Mouse (Mus musculus) stomach, postnatal 0 days (tissue): ENCODE results near the gene Jmjd7. TPM values are rescaled to one million over a fixed set of nuclear protein-coding genes. Genes with fewer than 3 reads are reported as not detected.

ENCODE experiments used
- ATAC-seq: fragments of 200-750 bp; cut with Nextera tagmentation; 2 replicates; pipeline ENCODE4 v1.8.0; 2017; ENCODE audit not compliant: low FRiP score, low TSS enrichment
- DNase-seq: peaks from one replicate; pipeline ENCODE4 v3.0.0-alpha.2; 2016; ENCODE audit warnings: low spot score
- H3K27ac ChIP-seq: fragments of 300-500 bp; sonication (generic); replicated peaks from 2 replicates; pipeline ENCODE4 v1.5.1; 2014; ENCODE audit warnings: mild to moderate bottlenecking, control low read depth
- H3K27me3 ChIP-seq: fragments of 300-500 bp; sonication (generic); 2 replicates; pipeline ENCODE4 v1.6.1; 2014; ENCODE audit warnings: low read length; ENCODE audit not compliant: control insufficient read depth, insufficient read depth
- H3K36me3 ChIP-seq: fragments of 300-500 bp; sonication (generic); 2 replicates; pipeline ENCODE4 v1.6.1; 2014; ENCODE audit warnings: low read length, mixed read lengths; ENCODE audit not compliant: control insufficient read depth, insufficient read depth
- H3K4me1 ChIP-seq: fragments of 300-500 bp; sonication (generic); replicated peaks from 2 replicates; pipeline ENCODE4 v1.6.1; 2014; ENCODE audit warnings: antibody characterized with exemption; ENCODE audit not compliant: control insufficient read depth, insufficient read depth
- H3K4me2 ChIP-seq: fragments of 300-500 bp; sonication (generic); replicated peaks from 2 replicates; pipeline ENCODE4 v1.6.1; 2014; ENCODE audit warnings: low read depth, mild to moderate bottlenecking, control low read depth, moderate library complexity
- H3K4me3 ChIP-seq: fragments of 300-500 bp; sonication (generic); 2 replicates; pipeline ENCODE4 v1.5.1; 2014; ENCODE audit warnings: low read depth, low read length, control low read depth
- H3K9ac ChIP-seq: fragments of 300-500 bp; sonication (generic); 2 replicates; pipeline ENCODE4 v1.6.1; 2014; ENCODE audit warnings: mild to moderate bottlenecking, low read length, control low read depth, mixed read lengths
- H3K9me3 ChIP-seq: fragments of 300-500 bp; sonication (generic); 2 replicates; pipeline ENCODE4 v1.6.1; 2016; ENCODE audit warnings: low read length; ENCODE audit not compliant: control insufficient read depth
- CTCF ChIP-seq: IDR thresholded peaks from 2 replicates; pipeline ENCODE4 v1.5.1; 2016; ENCODE audit warnings: antibody characterized with exemption, low read depth, mild to moderate bottlenecking, moderate library complexity
- EP300 ChIP-seq: optimal IDR thresholded peaks from 2 replicates; pipeline ENCODE3; 2016; ENCODE audit warnings: antibody characterized with exemption
- WGBS: fragments of 180-500 bp; shearing (Covaris S2); extraction: QIAGEN DNeasy Blood & Tissue Kit; methylation state at CpG from one replicate; pipeline ENCODE4 v1.1.7; 2014; 5-methylcytosine and 5-hydroxymethylcytosine counted together
- polyA plus RNA-seq: library from polyadenylated mRNA; unstranded; fragments of >200 nt; fragmentation: Nextera tagmentation; extraction: Ambion mirVana; gene quantifications from 2 replicates; pipeline ENCODE4 v1.2.1, GENCODE M21; 2015

The Jmjd7 gene
- 11.3 and 12.7 TPM in 2 replicates for polyA plus RNA-seq

DNA sequence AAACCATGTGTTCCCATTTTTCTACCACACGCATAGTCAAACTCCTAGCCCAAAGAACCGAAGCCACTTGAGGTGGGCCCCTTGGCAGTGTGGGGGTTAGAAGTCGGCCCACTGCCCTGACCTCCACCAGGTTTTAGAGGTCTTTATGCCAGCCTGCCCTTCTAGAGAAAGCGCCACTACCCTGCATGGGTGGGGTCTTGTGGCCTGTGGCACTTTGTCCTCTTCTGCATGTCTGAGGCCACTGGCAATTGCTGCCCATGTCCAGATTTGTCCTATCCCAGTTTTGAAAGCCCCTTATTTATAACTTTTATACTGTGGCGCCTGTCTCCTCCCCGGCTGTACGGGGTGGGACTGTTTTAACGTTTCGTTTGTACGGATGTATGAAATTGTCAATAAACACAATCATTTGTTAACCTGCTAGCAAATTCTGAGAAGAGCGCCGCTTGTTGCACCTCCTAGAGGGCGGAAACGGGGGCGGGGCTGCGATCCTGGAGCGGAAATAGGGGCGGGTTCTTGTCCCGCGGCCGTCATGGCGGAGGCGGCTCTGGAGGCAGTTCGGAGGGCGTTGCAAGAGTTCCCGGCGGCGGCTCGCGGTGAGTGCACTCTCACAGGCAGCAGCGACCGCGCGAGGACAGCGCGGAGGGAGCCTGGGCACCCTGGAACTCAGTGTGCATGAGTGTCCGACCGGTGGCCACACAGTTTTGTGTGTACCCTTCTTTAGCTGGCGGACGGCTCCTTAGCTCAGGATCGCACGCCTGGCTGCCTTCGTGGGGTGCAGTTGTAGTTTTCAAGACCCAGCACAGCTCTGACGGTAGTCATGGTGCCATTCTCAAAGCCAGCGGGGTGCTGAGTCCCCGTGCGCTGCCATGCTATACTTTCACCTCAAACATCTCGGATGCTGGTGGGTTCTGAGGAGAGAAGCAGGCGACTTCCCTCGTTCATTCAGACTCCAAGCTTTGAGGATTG is at the start of gene Jmjd7, which contains the start of gene Gm28042:
Gene Jmjd7 (plus strand): TSS at position 500 of the 966 bp plus-strand sequence.
Gene Gm28042 (plus strand): TSS at position 510 of the 966 bp plus-strand sequence.
- peak within 1 kb of the TSS; percentile 65 for H3K4me2 ChIP-seq
- no peak for TF ChIP-seq EP300
- peak; percentile 56 for TF ChIP-seq CTCF
- no peaks in the 10 kb centered on the region for H3K4me1 ChIP-seq
- H3K27me3 ChIP-seq, result no peaks in the 10 kb centered on the region
- peak within 1 kb of the TSS; percentile 68 for H3K4me3 ChIP-seq
- WGBS, result 5% methylated on average over 50 of the region's 50 CpGs
- DNase-seq, result peak; percentile 96
- no peaks in the 10 kb centered on the region for H3K9me3 ChIP-seq
- peaks cover 8% of the 10 kb centered on the region for H3K36me3 ChIP-seq
- H3K9ac ChIP-seq, result peak within 1 kb of the TSS; percentile 79
- H3K27ac ChIP-seq, result peak within 1 kb of the TSS; percentile 93
- peak; percentile 89 for ATAC-seq

DNA sequence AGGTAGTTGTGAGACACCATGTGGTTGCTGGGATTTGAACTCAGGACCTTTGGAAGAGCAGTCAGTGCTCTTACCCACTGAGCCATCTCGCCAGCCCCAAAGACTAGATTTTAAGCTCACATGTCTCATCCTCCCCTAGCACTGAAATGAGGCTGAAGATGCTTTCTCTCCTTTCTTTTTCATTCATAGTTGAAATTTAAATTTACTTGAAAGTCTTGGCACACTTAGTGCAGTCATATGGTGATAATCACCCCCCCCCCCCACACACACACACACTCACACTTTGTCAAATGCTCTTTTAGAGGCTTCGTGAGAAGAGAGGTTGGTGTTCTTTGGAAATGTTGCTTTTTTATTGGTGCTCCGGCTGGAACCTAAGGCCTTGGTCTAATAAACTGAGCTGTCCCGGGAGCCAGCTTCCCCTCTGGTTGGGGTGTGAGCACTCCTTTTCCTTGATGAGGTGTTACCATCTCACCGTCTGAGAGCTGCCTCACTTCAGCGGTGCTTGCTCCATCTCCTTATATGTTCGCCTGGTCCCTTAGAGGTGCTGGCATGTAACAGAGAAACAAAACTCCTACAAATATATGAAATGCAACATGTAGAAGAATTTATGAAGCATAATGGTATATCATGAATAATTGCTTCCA is 46.8 kb upstream of the Jmjd7 start:
- H3K4me1 ChIP-seq, result no peaks in the 10 kb centered on the region
- no peaks in the 10 kb centered on the region for H3K27me3 ChIP-seq
- WGBS, result 83% methylated on average over 7 of the region's 7 CpGs
- ATAC-seq (no peak), DNase-seq (no peak)
- H3K4me3 ChIP-seq, result no peak overlapping the region
- H3K27ac ChIP-seq, result no peak overlapping the region
- no peak overlapping the region for H3K4me2 ChIP-seq
- no peaks in the 10 kb centered on the region; the same call in 1 of the 2 replicates for H3K36me3 ChIP-seq
- no peaks in the 10 kb centered on the region for H3K9me3 ChIP-seq
- no peak overlapping the region for H3K9ac ChIP-seq
- TF ChIP-seq EP300 (no peak), CTCF (no peak)

DNA sequence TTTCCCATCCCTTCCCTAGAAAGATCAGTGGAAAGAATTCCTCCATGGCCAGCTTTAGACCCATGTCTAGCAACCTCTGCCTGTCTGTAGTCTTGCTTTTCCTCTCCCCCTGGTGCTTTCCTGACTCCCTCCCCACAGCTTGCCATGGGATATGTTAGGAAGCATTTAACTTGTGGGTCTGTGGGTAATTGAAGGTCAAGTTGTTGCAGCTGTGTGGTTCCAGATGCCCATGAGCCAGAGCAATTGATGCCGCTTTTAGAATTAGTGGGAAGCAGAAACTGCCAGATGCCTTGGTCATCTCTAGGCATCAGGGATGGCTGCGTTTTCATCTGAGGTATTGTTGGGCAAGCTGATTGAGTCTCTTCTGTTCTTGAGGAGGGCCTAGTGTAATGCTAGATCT is 45.7 kb upstream of the Jmjd7 start:
- no peak for DNase-seq
- 82% methylated on average over 2 of the region's 2 CpGs for WGBS

DNA sequence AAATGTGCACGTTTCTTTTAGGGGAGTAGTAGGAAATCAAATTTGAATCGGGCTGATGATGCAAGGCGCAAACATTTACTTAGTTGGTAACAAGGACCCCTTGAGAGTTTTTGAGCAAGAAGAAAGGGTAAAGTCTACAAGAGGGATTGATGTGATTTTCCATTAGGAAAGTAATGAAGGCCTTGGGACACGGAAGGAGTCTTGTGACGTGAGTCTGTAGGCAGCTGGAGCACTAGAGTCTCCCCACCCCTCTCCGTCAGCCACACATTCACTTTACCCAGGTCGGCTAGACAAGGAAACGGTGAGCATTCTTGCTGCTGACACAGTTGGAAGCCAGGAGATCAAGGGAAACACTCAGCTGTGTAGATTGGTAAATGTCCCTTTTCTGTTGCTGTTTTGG is 41.4 kb upstream of the Jmjd7 start:
- H3K9me3 ChIP-seq, result no peaks in the 10 kb centered on the region
- H3K4me1 ChIP-seq, result no peaks in the 10 kb centered on the region
- ATAC-seq (0 out of 2 replicates have a peak, but pooled peaks have one; percentile 40), DNase-seq (peak; percentile 41)
- H3K4me2 ChIP-seq, result no peak overlapping the region
- TF ChIP-seq EP300 (no peak), CTCF (no peak)
- H3K4me3 ChIP-seq, result no peak overlapping the region
- H3K36me3 ChIP-seq, result no peaks in the 10 kb centered on the region; the same call in 1 of the 2 replicates
- H3K27ac ChIP-seq, result no peak overlapping the region
- WGBS, result 67% methylated on average over 8 of the region's 8 CpGs
- H3K9ac ChIP-seq, result no peak overlapping the region
- no peaks in the 10 kb centered on the region for H3K27me3 ChIP-seq

More for the DNA sequence above, 45.7 kb upstream of the Jmjd7 start:
- no peaks in the 10 kb centered on the region for H3K4me1 ChIP-seq
- no peaks in the 10 kb centered on the region for H3K27me3 ChIP-seq
- H3K9ac ChIP-seq, result no peak overlapping the region
- no peaks in the 10 kb centered on the region; the same call in 1 of the 2 replicates for H3K36me3 ChIP-seq
- TF ChIP-seq CTCF, result no peak
- no peak for TF ChIP-seq EP300
- ATAC-seq, result no peak
- no peak overlapping the region for H3K4me2 ChIP-seq
- no peaks in the 10 kb centered on the region for H3K9me3 ChIP-seq
- no peak overlapping the region for H3K4me3 ChIP-seq
- no peak overlapping the region for H3K27ac ChIP-seq

DNA sequence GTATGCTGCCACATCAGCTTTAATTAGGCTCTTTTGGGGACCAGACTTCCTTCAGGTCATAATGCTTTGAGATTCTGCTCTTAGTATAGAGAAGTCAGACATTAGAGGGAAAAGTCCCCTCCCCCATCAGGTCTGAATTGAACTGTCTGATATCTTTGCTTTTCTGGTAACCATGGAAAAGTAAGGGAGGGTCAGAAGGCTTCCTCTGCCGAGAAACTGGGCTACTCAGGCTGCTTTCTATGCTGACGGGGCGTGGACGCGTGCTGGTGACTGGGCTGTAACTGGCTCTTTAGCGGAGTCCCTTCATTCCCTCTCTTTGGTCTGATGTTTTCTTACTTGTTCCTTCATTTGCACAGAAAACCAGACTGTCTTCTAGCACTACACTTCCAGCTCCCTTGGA is 40.9 kb upstream of the Jmjd7 start:
- ATAC-seq (no peak), DNase-seq (peak; percentile 23)
- no peaks in the 10 kb centered on the region for H3K9me3 ChIP-seq
- H3K27me3 ChIP-seq, result no peaks in the 10 kb centered on the region
- H3K36me3 ChIP-seq, result no peaks in the 10 kb centered on the region; the same call in 1 of the 2 replicates
- no peak for TF ChIP-seq CTCF
- TF ChIP-seq EP300, result no peak
- H3K9ac ChIP-seq, result no peak overlapping the region
- H3K4me2 ChIP-seq, result no peak overlapping the region
- no peaks in the 10 kb centered on the region for H3K4me1 ChIP-seq
- no peak overlapping the region for H3K4me3 ChIP-seq
- WGBS, result 58% methylated on average over 6 of the region's 6 CpGs
- no peak overlapping the region for H3K27ac ChIP-seq
